Mouse (Mus musculus) heart, embryonic 14.5 days (tissue): ENCODE measurements around the gene Bcap29. TPM values are rescaled to one million over a fixed set of nuclear protein-coding genes. Genes with fewer than 3 reads are reported as not detected.
"Not testable (repeated sequence)": the region's sequence is repeated elsewhere in the genome, so short reads cannot be mapped to it uniquely, and the experiment has no call there.

Source experiments
- ATAC-seq: fragments of 200-750 bp; cut with Nextera tagmentation; 2 replicates; pipeline ENCODE4 v1.8.0; 2017; ENCODE audit warnings: low read depth, moderate TSS enrichment; ENCODE audit not compliant: insufficient number of reproducible peaks, insufficient read depth, low FRiP score
- H3K27ac ChIP-seq, 2 experiments: fragments of 200-500 bp in 1 of 2; fragments of 300-500 bp in 1 of 2; sonication (generic) in 1 of 2; replicated peaks in 1 of 2; 2 replicates each; pipeline ENCODE4 v1.5.1; 2012 to 2014; ENCODE audit warnings: low read depth in 2 of 2, low read length in 2 of 2, control low read depth in 1 of 2, mild to moderate bottlenecking in 1 of 2, mixed read lengths in 1 of 2; ENCODE audit not compliant: control insufficient read depth in 1 of 2, insufficient read depth in 1 of 2
- H3K27me3 ChIP-seq: fragments of 300-500 bp; sonication (generic); 2 replicates; pipeline ENCODE4 v1.6.1; 2014; ENCODE audit warnings: mild to moderate bottlenecking, low read length, control low read depth; ENCODE audit not compliant: control insufficient read depth, insufficient read depth
- H3K36me3 ChIP-seq: fragments of 300-500 bp; sonication (generic); 2 replicates; pipeline ENCODE4 v1.6.1; 2014; ENCODE audit warnings: mild to moderate bottlenecking, control low read depth, low read length, mixed read lengths; ENCODE audit not compliant: control insufficient read depth, insufficient read depth
- H3K4me1 ChIP-seq, 2 experiments: fragments of 200-500 bp in 1 of 2; fragments of 300-500 bp in 1 of 2; sonication (generic) in 1 of 2; 2 replicates each; pipeline ENCODE4 v1.6.1; 2012 to 2014; ENCODE audit warnings: low read length in 2 of 2, control low read depth in 1 of 2, mixed read lengths in 1 of 2; ENCODE audit not compliant: control insufficient read depth in 2 of 2, insufficient read depth in 2 of 2
- H3K4me2 ChIP-seq: fragments of 300-500 bp; sonication (generic); 2 replicates; pipeline ENCODE4 v1.6.1; 2014; ENCODE audit warnings: mild to moderate bottlenecking, low read length
- H3K4me3 ChIP-seq, 2 experiments: fragments of 200-500 bp in 1 of 2; fragments of 300-500 bp in 1 of 2; sonication (generic) in 1 of 2; 2 replicates each; pipeline ENCODE4 v1.5.1; 2012 to 2014; ENCODE audit warnings: low read length in 2 of 2, mild to moderate bottlenecking in 2 of 2, control low read depth in 1 of 2, low read depth in 1 of 2, moderate library complexity in 1 of 2; ENCODE audit not compliant: control insufficient read depth in 1 of 2, insufficient read depth in 1 of 2
- H3K9ac ChIP-seq: fragments of 300-500 bp; sonication (generic); 2 replicates; pipeline ENCODE4 v1.6.1; 2014; ENCODE audit warnings: mild to moderate bottlenecking, low read length
- H3K9me3 ChIP-seq: fragments of 300-500 bp; sonication (generic); 2 replicates; pipeline ENCODE4 v1.6.1; 2016; ENCODE audit warnings: low read length, control low read depth; ENCODE audit not compliant: control insufficient read depth
- WGBS: fragments of 180-500 bp; shearing (Covaris S2); extraction: QIAGEN DNeasy Blood & Tissue Kit; methylation state at CpG from one replicate; pipeline ENCODE4 v1.1.7; 2014; 5-methylcytosine and 5-hydroxymethylcytosine counted together
- polyA plus RNA-seq: library from polyadenylated mRNA; unstranded; fragments of >200 nt; fragmentation: Nextera tagmentation; extraction: Ambion mirVana; gene quantifications from 2 replicates; pipeline ENCODE4 v1.2.1, GENCODE M21; 2014

Gene Bcap29
- polyA plus RNA-seq, 1 experiment from 2014 or later: 49.4 TPM

- Histone ChIP-seq H3K9ac (peak overlapping the region; percentile 91), H3K9me3 (no peaks in the 10 kb centered on the region), H3K4me2 (peak overlapping the region; percentile 89), H3K4me1 (peaks cover 2 to 10% of the 10 kb centered on the region in 2 experiments; a peak in 3 of 4 replicates), H3K36me3 (peaks cover 3% of the 10 kb centered on the region), H3K27me3 (no peaks in the 10 kb centered on the region), H3K4me3 (no peak overlapping the region), H3K27ac (peak overlapping the region in 1 of 2 experiments; percentile 82; a peak in 1 of 4 replicates)
- WGBS: 92% methylated on average over 3 of the region's 3 CpGs
- ATAC-seq: no peak
Observed at GRCm38 (mm10) chr12:31635240-31635607, 766 bp upstream of the Bcap29 start.

DNA sequence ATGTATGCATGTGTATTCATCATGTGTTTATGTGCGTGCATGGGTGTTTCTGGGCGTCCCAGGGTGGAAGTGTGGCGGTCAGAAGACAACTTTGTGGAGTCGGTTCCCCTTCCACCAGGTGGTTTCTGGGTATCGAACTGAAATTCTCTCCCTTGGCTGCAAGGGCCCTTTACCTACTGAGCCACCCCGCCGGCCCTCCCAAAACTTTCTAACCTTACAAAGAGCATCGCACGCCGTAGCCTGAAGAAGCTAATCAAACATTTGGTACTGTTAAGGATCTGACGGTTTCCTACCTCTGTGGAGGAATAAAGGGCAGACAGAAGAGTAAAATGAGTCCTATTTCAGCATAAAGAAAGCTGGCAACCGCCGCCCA, 502 bp downstream of the Bcap29 start:
- H3K4me3 ChIP-seq: peak overlapping the region; percentile 50 to 51
- H3K36me3 ChIP-seq: peaks cover 4% of the 10 kb centered on the region; the same call in 1 of the 2 replicates
- peak overlapping the region; percentile 91 for H3K9ac ChIP-seq
- no peaks in the 10 kb centered on the region for H3K27me3 ChIP-seq
- peak overlapping the region; percentile 61 to 82 for H3K27ac ChIP-seq
- 9% methylated on average over 13 of the region's 13 CpGs for WGBS
- ATAC-seq: no peak
- no peaks in the 10 kb centered on the region for H3K9me3 ChIP-seq
- H3K4me1 ChIP-seq: peaks cover 2 to 10% of the 10 kb centered on the region in 2 experiments; a peak in 3 of 4 replicates
- H3K4me2 ChIP-seq: peak overlapping the region; percentile 89

GRCm38 (mm10) chr12:31628396-31628795, 6.1 kb downstream of the Bcap29 start:
- 88% methylated on average over 9 of the region's 9 CpGs for WGBS

DNA sequence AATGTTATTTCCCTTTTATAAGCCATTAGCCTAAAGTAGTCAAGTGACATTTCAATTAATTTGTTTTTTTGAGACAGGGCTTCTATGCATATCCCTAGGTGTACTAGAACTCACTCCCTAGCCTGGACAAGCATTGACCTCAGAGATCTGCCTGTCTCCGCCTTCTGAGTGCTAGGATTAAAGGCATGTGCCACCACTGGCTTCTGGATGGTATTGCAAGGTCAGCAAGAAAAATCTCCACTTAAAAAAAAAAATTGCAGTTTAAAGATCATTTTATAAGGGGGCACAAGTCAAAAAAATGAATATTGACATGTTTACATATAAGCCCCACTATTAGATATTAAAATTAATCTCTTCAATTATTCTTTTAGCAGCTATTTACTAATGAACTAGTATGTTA, 9.4 kb downstream of the Bcap29 start:
- Histone ChIP-seq H3K36me3 (peaks cover 52% of the 10 kb centered on the region), H3K9me3 (no peaks in the 10 kb centered on the region), H3K4me2 (no peak overlapping the region), H3K9ac (no peak overlapping the region), H3K27ac (no peak overlapping the region), H3K27me3 (no peaks in the 10 kb centered on the region), H3K4me3 (no peak overlapping the region), H3K4me1 (no peaks in the 10 kb centered on the region)
- 90% methylated on average over 1 of the region's 1 CpGs for WGBS
- ATAC-seq: no peak

More at GRCm38 (mm10) chr12:31628396-31628795, 6.1 kb downstream of the Bcap29 start:
- not testable (repeated sequence) for H3K4me2 ChIP-seq, H3K9ac ChIP-seq, H3K4me1 ChIP-seq, H3K27me3 ChIP-seq, H3K4me3 ChIP-seq, ATAC-seq, H3K9me3 ChIP-seq, H3K27ac ChIP-seq
- peaks cover 42% of the 10 kb centered on the region for H3K36me3 ChIP-seq

- no peak for ATAC-seq
- no peaks in the 10 kb centered on the region for H3K27me3 ChIP-seq
- H3K4me3 ChIP-seq: no peak overlapping the region
- H3K4me1 ChIP-seq: 0 out of 4 replicates have a peak, but pooled peaks cover 0 to 8% of the 10 kb centered on the region in 2 experiments
- peaks cover 3% of the 10 kb centered on the region for H3K9me3 ChIP-seq
- no peak overlapping the region for H3K27ac ChIP-seq
- H3K4me2 ChIP-seq: no peak overlapping the region
- no peak overlapping the region for H3K9ac ChIP-seq
- H3K36me3 ChIP-seq: peaks cover 33% of the 10 kb centered on the region
- 78% methylated on average over 8 of the region's 8 CpGs for WGBS
Observed at GRCm38 (mm10) chr12:31620106-31620505, 14.4 kb downstream of the Bcap29 start.

GRCm38 (mm10) chr12:31613353-31613752, 21.1 kb downstream of the Bcap29 start:
- no peak overlapping the region for H3K4me2 ChIP-seq
- H3K27ac ChIP-seq: no peak overlapping the region
- no peaks in the 10 kb centered on the region for H3K27me3 ChIP-seq
- peaks cover 3% of the 10 kb centered on the region for H3K9me3 ChIP-seq
- peaks cover 11% of the 10 kb centered on the region; the same call in 1 of the 2 replicates for H3K36me3 ChIP-seq
- H3K4me3 ChIP-seq: no peak overlapping the region
- no peak for ATAC-seq
- 54% methylated on average over 4 of the region's 4 CpGs for WGBS
- no peak overlapping the region for H3K9ac ChIP-seq
- H3K4me1 ChIP-seq: 0 out of 4 replicates have a peak, but pooled peaks cover 0 to 5% of the 10 kb centered on the region in 2 experiments

GRCm38 (mm10) chr12:31608138-31608537, 26.3 kb downstream of the Bcap29 start:
- 49% methylated on average over 3 of the region's 3 CpGs for WGBS
- no peak overlapping the region for H3K9ac ChIP-seq

DNA sequence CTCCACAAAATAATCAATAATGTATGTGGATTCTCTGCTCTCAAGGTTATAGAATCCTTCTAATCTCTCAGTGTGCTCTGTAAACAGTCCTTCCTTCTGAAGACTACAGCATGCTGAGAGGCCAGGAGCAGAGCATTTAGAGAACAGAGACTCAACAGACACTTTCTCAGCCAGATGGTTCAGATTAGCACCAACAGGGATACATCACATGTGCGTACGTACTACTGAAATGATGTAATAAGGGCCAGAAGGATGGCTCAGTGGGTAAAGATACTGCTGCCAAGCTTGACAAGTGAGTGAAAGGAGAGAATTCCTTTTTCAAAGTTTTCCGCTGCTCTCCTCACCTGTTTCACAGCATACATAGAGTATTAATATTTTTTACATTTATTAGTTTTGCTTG, 29.6 kb downstream of the Bcap29 start:
- ATAC-seq: no peak
- 85% methylated on average over 3 of the region's 3 CpGs for whole genome bisulfite sequencing
- H3K4me2 ChIP-seq: no peak overlapping the region
- H3K27me3 ChIP-seq: no peaks in the 10 kb centered on the region
- H3K27ac ChIP-seq: no peak overlapping the region
- no peak overlapping the region for H3K4me3 ChIP-seq
- H3K9me3 ChIP-seq: no peaks in the 10 kb centered on the region
- H3K36me3 ChIP-seq: peaks cover 1% of the 10 kb centered on the region; the same call in 1 of the 2 replicates
- H3K4me1 ChIP-seq: peaks cover 2 to 8% of the 10 kb centered on the region in 2 experiments; a peak in 3 of 4 replicates
- H3K9ac ChIP-seq: no peak overlapping the region

More at GRCm38 (mm10) chr12:31608138-31608537, 26.3 kb downstream of the Bcap29 start:
- Histone ChIP-seq H3K4me1 (peaks cover 2 to 8% of the 10 kb centered on the region in 2 experiments; a peak in 3 of 4 replicates), H3K9me3 (no peaks in the 10 kb centered on the region), H3K4me3 (no peak overlapping the region), H3K4me2 (no peak overlapping the region), H3K27me3 (no peaks in the 10 kb centered on the region), H3K36me3 (no peaks in the 10 kb centered on the region; the same call in 1 of the 2 replicates), H3K27ac (no peak overlapping the region)
- no peak for ATAC-seq
